Mouse (Mus musculus): ENCODE data around the gene Arid5b.
A peak's percentile ranks its signal among the peaks of the same experiment; 100 is the strongest.
"Not testable (repeated sequence)": the region's sequence is repeated elsewhere in the genome, so short reads cannot be mapped to it uniquely, and the experiment has no call there.

Gene Arid5b

DNA sequence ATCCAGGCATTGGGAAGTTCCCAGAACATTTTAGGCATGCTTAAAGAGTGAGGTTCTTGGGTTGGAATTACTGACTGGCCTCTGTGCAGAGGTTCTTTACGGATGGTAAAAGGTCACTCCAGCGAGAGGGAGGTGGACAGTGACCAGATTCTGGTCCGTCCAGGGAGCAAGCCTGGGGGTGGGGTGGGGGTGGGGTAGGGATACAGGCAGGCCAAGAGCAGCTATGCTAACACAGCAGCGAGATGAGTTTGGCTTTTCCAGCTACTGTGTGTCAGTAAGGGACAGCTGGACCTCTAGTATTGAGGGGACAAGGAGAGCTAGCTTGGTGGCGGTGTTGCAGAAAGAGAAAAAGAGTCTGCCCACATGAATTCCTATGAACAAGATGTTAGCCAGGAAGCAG lies 167.9 kb downstream of the Arid5b start:
- DNase-seq (ENCODE audit: low spot score), result no peak

DNA sequence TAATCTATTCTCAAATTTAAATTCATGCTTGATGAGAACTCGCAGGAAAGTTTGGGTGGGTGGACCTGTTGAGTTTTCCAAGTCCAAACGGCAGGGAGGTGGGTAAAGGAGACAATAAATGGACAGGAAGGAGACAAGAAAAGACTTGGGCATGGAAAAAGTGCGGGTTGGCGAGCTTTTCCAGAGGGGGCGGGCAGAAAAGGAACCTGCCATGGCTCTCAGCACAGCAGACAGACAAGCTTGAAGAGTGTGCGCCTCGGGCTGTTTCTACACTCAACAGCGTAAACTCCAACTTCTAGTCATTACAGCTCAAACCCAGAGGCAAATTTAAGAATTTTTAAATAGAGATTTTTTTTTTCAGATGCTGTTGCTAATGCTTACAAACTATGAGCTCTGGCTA lies 168.4 kb downstream of the Arid5b start:
- DNase-seq (ENCODE audit: low spot score), result no peak

DNA sequence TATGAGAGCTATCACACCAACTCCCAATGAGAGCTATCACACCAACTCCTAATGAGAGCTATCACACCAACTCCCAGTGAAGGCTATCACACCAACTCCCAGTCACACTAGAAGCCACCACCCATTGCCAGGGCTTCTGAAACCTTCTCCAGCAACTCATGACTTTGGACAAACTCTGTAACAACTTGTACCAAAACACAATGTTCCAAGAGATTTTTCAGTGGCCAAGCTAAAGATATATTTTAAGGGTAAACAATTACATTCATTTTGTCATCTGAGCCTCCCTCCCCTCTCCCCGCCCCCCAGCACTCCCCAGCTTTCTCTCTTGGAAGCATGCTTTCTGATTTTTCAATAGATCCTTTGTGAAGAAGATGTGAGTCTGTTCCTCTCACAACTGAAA lies 168.9 kb downstream of the Arid5b start:
- no peak for DNase-seq (ENCODE audit: low spot score)

DNA sequence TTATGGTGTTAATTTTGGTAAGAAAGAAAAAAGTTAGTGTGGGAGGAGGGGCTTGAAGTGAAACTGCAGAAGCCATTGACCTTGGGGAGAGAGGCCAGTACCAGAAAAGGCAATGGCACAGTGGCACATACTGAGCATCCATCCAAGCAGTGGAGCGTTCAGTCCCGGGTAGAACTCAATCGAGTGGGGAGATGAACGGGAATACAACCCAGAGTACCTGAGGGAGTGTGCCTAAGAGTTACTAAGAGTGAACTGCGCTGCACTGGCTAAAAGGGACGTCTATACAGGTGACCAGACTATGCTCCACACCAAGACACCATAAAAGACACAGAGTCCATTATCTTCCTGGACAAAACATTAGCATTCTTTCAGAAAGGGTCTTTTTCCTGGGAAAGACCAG lies 170.8 kb downstream of the Arid5b start:
- no peak for DNase-seq (ENCODE audit: low spot score)

DNA sequence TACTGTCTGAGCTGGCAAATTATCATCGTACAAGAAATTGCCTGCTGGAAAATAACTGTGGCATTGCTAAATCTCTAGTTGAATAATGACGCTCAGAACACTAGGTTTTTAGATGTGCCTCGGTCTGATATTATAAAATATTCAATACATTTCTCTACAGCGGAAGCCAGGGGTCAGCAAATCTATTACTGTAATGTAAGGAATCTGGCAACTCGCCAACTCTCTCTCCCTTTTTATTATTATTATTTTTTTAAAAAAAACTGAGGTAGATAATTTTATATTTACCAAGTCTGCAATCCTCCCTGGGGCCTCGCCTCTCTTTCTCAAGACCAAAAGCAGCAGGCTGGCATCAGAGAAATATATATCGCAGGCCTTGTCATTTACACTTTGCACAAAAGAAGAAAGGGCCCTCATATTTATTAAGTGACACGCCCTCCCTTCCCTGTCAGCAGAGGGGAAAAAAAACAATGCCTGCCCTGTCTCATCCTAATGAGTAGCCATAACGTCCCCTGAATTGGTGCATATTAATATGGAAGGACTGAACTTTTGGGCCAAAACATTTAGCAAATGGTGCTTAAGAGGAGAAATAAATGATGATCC lies 172.1 kb downstream of the Arid5b start:
- DNase-seq (ENCODE audit: low spot score), result no peak

DNA sequence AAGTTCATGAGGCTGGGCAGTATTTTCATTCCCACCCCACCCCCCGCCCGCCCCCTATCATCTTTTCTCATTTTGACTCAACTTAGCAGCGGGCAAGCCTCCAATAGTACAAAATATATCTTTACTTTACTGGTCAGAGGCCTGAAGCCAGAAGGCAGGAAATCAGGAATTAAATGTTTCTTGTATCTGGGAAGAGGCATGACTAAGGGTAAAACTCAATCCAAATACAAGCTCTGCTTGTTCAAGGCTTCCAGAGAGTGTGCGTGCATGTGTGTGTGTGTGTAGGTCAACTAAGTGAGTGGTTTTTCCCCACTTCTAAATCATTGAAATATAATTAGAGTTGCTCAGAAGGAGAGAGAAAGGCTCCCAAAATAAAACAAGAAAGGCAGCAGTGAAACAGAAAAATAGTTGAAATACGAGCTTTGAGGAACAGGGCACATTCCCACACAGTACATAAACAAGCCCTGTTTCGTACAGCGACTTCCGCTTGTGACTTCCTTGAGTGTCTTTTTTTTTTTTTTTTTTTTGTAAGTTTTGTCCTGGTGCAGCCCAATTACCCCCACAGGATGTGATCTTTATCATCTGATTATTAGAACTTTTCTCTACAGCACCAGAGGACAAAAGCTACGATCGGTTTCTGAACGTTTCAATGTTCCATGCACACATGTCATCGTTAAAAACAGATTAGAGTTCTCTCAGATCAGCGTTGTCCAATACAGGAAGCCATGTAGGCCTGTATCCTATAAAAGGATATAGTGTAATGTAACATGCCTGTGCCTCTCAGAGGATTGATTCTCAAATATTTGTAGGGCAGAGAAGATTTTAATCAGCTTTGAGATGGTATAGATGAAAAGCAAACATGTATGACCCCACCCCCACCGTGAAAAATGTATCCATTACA lies 173.4 kb downstream of the Arid5b start:
- DNase-seq (ENCODE audit: low spot score), result no peak

DNA sequence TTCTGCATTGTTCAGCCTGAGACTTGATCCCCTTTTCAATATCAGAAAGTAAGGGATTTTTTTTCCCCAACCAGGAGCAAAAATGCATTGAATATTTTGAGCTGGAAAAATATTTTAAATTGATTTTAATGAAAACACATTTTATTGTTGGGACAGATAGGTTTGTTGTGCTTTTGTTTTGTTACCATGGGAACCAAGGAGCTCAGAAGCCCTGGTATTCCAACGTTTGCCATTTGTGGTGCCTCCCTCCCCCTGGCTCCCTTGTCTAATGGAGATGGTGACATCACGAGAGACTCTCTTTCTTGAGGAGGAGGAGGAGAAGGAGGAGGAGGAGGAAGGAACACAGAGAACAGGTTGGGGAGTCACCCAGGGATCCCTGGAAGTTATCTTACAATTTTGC lies 174.1 kb downstream of the Arid5b start:
- DNase-seq (ENCODE audit: low spot score), result no peak

DNA sequence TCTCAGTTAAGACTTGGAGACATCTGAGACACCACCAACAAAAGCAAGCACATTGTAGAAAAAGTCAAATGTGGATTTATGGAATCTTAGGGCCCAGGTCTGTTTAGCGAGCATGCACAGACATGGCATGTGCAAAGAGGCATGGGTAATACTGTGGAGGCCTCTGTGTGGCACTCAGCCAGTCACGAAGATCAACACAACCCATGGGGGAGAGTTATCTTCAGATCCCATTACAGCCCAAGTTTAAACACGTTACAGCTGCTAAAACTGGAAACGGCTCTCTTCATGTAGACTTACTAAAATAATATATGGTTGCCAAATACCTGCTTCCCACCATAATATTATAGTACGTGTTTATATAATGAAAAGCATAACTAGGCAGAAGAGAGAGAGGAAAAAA lies 174.6 kb downstream of the Arid5b start:
- no peak for DNase-seq (ENCODE audit: low spot score)

DNA sequence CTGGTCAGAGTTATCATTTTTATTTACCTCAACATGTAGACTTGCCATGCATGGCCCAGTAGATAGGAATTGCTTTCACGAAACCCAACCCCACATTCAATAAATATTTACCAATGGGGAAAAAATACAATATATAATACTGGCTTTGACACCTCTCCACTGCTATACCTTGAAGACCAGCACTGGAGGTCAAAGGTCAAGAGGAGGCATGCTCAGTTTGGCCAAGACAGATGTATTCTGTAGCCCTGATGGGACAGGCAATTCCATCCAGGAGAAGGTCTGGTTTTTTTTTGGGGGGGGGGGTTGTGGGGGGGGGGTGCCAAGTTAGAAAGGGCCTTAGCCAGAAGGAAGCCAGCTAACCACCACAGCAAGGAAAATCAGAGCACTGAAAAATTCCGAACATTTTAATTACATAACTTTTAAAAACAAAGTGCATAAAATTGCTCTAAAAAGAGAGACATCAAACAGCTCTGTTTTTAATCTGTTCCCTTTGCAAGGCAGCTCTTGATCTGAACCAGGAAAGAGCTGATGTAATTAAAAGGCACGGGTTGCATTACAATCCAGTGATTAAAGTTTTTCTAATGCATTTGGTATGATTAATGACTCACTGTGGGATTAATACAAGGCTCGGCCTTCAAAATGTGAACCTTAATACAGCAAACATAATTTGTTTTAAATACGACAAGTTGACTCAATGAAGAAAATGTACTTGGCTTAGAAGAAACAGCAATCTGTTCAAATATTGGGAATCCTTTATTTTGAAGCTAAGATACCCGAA lies 175.3 kb downstream of the Arid5b start:
- DNase-seq (ENCODE audit: low spot score), result no peak

DNA sequence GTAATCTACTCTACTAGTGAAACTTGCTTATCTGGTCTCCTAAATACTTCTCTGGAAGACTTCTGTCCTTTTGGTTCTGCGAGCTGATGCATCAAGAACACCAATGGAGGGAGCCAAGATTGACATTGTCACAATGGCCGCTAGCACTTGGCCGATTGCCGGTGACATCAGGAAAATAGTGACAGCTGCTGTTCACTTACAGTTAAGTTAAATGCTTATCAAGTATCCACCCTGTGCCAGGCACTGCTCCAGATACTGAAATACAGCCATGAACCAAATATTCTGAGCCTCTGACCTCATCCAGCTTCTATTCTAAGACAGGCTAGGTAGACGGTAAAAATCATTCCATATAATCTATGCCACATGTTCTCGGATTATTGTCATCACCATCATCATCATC lies 176.0 kb downstream of the Arid5b start:
- no peak for DNase-seq (ENCODE audit: low spot score)

DNA sequence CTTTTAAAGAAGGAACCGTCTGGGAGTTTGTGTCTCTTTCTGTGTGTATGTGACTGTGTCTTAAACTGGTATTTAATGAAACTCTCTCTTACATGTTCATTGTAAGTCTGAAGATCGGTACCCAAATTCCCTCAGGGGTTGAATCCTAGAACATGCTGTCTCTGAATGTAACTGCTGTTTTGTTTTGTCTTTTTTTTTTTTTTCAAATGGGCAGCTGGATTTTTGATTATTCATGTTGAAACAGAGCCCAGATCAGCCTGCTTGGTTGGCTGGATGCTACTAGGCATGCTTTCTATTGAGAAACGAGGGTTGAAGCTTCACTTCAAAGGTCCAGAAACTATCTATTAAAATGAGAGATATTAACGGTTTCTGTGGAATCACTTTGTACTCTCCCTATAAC lies 177.3 kb downstream of the Arid5b start:
- no peak for DNase-seq (ENCODE audit: low spot score)

DNA sequence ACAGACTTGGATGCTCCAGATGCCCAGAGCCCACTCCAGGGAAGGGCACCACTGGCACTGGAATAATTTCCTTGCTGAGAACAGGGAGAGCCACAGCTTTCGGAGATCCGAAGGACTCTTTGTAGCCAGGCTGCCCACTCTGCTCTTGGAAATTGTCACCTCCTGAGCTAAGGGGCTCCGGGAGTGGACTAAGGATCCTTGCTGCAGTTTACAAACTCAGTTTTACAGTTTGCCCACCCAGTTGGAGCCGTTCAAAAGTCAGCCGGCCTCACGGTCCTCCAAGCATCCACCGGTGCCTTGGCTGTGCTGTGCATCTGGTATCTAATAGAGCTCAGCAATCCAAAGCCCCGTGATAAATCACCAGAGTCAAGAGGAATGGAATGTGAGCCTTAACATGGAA lies 178.0 kb downstream of the Arid5b start:
- DNase-seq (ENCODE audit: low spot score), result no peak

DNA sequence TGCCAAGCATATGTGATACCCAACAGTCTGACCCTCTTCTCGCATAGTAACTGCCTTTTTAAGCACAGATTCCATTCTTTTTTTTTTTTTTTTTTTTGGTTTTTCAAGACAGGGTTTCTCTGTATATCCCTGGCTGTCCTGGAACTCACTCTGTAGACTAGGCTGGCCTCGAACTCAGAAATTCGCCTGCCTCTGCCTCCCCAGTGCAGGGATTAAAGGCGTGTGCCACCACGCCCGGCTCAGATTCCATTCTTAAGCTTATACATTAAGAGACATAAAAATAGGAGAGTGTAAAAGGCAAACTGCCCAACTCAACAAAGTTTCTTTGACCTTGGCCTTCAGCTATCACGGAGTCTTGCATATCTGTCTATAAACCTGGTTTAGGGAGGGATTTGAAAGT lies 178.7 kb downstream of the Arid5b start:
- DNase-seq (ENCODE audit: low spot score), result not testable (repeated sequence)

DNA sequence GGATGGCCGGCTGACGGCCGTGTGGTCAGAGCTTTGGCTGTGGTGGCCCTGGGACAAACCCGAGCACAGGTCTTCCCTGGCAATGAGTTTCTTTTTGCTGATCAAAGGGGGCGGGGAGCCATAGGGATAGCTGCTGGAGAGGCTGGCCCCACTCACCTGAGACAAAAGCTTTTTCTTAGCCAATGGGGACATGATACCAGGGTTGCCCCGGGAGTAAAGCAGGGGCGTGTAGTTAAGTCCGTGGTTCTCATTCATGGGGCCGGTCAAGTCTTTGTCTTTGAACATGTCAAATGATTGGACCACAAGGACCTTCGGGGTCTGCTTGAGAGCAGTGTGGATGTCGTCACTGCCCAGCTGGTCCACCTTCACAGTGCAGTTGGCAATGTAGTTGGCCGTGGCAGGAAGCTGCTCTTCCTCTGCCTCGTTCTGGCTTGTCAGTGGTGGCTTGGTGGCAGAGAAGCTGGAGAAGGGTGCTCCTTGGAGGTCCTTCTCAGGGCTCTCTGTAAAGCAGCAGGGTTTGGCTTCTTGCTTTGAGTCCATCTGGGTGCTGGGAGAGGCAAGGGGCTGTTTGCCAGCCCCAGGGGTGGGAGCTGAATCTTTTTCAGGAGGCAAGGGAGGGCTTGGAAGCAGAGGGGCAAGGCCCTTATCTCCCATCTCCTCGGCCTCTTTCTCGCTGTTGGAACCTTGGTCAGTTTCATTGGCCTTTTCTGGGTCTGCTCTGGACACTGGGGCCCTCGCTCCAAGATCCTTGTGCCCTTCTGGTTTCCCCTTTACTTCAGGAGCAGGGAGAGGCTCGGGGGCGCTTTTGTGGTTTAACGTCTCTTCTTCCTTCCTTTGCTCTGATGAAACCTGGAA lies 180.5 kb downstream of the Arid5b start:
- DNase-seq (ENCODE audit: low spot score), result no peak

DNA sequence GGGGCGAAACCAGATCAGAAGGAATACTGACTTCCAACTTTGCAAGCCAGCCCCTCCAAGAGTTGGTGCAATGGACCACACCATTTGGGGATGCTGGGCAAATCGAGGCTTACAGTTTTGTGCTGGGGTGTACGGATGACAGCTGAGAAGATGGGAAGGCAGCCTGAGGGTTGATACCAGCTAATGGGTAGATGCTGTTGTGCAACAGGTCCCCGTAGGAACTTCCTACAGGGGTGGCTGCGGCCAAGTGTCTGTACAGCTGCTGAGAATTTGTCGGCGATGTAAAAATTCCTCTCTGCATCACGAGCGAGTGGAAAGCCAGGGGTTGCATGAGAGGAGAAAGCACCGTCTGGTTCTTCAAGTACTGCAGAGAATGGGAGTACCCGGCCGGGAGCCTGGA lies 182.1 kb downstream of the Arid5b start:
- DNase-seq (ENCODE audit: low spot score), result no peak

DNA sequence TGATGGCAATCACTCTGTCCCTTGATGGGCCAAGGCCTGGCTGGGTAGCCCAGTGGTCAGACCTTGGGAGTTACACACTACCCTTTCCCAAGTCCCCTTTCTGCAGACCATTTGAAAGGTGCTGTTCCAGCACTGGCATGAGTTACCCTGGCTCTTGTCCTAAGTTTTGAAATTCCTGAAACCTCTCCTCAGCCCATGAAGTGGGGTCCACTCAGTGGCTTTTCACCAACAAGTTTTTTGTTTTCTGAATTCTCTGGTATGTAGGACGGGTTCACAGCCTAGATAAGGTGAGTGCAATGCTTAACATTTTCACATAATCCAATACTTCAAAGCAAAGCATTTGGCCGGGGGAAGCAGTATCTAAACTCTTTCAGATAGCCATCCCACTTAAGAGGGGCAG lies 183.4 kb downstream of the Arid5b start:
- no peak for DNase-seq (ENCODE audit: low spot score)

DNA sequence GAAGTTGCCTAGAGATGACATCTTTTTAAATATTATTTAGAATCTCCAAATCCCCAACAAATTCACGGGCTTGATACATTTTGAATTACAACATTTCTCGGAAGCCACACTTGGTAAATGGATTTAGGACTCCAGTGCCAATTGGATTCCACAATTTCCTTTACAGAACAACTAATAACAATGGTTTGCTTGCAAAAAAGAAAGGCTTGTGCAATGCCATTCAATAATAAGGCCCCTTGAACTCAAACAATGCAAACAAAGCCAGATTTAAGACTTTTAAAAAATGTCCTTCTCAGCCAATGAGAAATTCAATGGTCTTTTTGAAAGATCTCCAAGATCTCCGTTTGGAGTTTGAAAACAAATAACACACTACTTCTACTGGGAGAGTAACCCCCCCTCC lies 185.0 kb downstream of the Arid5b start:
- DNase-seq (ENCODE audit: low spot score), result no peak

DNA sequence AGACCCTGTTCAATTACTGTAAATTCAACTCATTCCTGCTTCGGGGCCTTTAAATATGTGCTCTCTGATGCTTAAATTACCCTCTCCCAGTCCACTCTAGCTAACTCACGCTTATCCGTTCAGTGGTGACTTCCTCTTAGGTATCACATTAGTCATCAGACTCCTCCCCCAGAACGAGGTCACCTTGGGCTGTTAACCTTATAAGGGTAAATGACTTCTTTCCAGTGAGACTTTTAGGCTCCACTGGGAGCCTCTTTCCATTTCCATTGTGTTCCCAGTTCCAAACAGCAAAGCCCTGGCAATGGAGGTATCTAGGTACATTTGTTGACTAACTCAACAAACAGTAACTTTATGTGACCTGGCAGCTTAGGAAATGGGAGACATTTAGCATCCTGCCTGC lies 186.7 kb downstream of the Arid5b start:
- no peak for DNase-seq (ENCODE audit: low spot score)

DNA sequence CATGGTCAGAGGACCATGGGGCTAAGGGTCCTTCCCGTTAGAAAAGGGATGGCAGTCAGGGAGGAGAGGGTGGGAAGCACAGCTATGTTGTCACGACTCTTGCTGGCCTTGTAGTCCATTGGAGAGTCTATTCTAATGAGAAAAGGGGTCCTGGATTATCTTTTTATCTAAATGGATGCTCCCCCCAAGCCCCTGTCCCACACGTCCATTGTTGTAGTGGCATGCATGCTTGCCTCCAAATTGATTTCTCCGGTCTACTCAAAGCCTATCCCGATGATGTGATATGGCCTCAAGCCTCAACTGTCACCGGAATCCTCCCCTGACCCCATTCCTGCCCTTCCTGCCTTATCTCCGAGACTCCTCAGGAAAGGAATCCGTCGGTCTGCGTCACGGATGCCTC lies 187.5 kb downstream of the Arid5b start:
- no peak for DNase-seq (ENCODE audit: low spot score)

DNA sequence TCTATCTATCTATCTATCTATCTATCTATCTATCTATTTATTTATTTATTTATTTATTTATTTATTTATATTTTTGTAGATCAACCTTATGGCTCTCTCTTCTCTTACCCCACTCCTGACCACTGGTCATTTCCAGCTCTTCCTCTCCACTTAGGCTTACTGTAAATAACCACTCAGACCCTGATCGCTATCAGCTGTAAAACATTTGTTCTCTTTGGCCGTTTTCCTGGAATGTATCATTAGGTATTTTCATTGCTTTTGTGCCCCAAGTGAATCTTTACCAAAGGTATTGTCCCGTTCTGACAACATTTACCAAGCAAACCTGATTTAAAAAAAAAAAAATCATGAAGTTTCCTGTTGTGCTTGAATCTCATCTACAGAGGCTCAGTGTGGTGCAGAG lies 188.0 kb downstream of the Arid5b start:
- no peak for DNase-seq (ENCODE audit: low spot score)

DNA sequence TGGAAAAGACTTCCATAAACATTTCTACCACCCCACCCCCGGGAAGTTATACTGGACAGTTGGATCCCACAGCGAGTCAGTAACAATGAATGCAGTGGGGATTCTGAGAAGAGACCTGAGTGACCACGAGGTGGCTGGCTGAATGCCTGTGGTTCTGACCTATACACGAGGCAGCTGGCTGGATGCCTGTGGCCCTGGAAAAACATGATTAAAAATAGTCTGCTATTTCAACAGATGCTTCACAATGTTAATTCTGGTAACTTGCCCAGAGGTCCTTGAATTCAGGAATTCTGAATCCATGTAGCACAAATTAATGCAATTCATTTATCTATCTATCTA lies 188.4 kb downstream of the Arid5b start:
- peak; percentile 75 for DNase-seq (ENCODE audit: low spot score)
